Mouse (Mus musculus): ENCODE measurements around the gene Fam222b. TPM values are rescaled to one million over a fixed set of nuclear protein-coding genes. Genes with fewer than 3 reads are reported as not detected.

Gene Fam222b
- polyA plus RNA-seq, 1 experiment from 2014 or later: 5.9 TPM

DNA sequence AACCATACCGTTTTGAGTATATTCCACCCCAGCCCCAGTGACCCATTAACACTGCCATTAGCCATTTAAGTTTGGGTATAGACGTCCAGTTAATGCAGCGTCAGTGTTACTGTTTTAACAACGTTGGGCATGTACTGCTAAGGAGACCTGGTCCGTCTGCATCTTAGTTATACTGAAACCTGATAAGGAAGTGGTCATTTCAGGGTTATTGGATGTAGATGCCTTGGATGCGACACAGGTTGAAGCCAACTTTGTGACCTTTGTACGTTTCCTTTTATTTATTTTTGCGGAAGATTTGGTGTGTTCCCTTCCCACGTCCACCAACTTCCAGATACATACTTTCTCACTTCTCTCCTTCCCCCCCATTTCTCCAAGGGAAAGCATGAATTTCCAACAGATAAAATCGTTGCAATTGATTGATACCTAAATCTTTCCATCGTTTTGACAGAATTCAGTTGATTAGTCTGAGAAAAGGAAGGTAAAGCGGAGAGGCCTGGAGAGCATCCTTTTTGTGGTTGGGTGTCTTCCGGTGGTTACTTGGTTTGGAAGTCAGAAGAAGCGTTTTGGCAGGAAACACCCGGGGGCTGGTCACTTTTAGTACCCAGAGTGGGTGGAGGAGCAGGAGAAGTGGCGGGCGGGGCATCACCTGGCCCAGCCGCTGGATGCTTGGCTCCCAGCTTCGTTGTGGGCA, 20.4 kb downstream of the Fam222b start:
- peaks cover 47% of the 10 kb centered on the region for H3K4me1 ChIP-seq (ENCODE audit: insufficient read depth)
- no peak for DNase-seq
- no peaks in the 10 kb centered on the region for H3K9me3 ChIP-seq (ENCODE audit: low read length)
- TF ChIP-seq EP300 (IDR thresholded peaks at IDR 0.05; ENCODE audit: low read depth) (no peak), CTCF (IDR thresholded peaks at IDR 0.05; ENCODE audit: low read depth) (no peak)
- no peak for ATAC-seq
- no peaks in the 10 kb centered on the region for H3K27me3 ChIP-seq (ENCODE audit: insufficient read depth, low read length)
- WGBS (ENCODE audit: insufficient replicate concordance): 11% methylated on average over 19 of the region's 19 CpGs
- peak overlapping the region; percentile 74 for H3K27ac ChIP-seq (ENCODE audit: low read depth)
- H3K4me2 ChIP-seq (ENCODE audit: low read depth, low read length): peak overlapping the region; percentile 77
- H3K4me3 ChIP-seq (ENCODE audit: low read depth, low read length): peak overlapping the region; percentile 71
- peak overlapping the region; percentile 71 for H3K9ac ChIP-seq (replicated peaks)
- no peaks in the 10 kb centered on the region for H3K36me3 ChIP-seq (replicated peaks; ENCODE audit: insufficient read depth, low read length)

DNA sequence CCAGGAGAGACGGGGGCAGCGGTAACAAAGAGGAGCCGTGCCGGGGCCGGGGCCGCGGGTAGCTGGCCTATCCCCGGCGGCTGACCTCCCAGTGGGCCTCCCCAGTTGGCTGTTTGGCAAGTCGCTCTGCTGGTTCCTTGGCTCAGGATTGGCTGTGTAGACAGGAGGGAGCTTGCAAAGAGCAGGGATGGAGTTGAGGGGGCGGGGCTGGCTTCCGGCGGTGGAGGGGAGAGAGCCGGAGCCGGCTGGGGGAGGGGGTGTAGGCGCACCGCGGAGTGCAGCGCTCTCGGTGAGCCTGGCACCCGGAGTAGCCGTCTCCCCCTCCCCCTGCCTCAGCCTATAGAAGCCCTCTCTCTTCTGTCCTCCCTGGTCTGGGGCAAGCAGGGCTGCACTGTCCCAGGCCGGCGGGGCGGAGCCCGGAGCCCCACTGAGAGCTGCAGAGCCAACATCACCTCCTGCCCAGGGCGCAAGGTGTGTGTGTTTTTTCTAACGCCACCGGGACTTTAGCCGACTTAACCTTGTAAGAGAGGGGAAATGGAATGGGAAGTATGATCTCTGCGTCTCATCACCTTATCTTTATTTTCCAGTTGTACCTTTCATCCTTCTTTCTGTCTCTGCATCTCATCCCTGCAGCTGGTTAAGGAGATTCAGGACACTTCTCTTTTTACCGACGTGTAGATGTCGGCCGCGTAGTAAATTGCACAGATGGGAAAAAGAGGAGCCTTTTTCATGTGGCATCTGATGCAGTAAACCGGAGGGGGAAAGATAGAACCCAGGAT, 21.1 kb downstream of the Fam222b start:
- H3K4me3 ChIP-seq (ENCODE audit: low read depth, low read length): peak overlapping the region; percentile 71
- no peaks in the 10 kb centered on the region for H3K36me3 ChIP-seq (replicated peaks; ENCODE audit: insufficient read depth, low read length)
- peak; percentile 93 for DNase-seq
- H3K4me1 ChIP-seq (ENCODE audit: insufficient read depth): peaks cover 51% of the 10 kb centered on the region
- H3K4me2 ChIP-seq (ENCODE audit: low read depth, low read length): peak overlapping the region; percentile 77
- TF ChIP-seq EP300 (IDR thresholded peaks at IDR 0.05; ENCODE audit: low read depth) (no peak), CTCF (IDR thresholded peaks at IDR 0.05; ENCODE audit: low read depth) (no peak)
- no peaks in the 10 kb centered on the region for H3K27me3 ChIP-seq (ENCODE audit: insufficient read depth, low read length)
- no peaks in the 10 kb centered on the region for H3K9me3 ChIP-seq (ENCODE audit: low read length)
- H3K27ac ChIP-seq (ENCODE audit: low read depth): peak overlapping the region; percentile 74
- peak overlapping the region; percentile 71 for H3K9ac ChIP-seq (replicated peaks)
- WGBS (ENCODE audit: insufficient replicate concordance): under 1% methylated on average over 29 of the region's 37 CpGs
- peak; percentile 99 for ATAC-seq

DNA sequence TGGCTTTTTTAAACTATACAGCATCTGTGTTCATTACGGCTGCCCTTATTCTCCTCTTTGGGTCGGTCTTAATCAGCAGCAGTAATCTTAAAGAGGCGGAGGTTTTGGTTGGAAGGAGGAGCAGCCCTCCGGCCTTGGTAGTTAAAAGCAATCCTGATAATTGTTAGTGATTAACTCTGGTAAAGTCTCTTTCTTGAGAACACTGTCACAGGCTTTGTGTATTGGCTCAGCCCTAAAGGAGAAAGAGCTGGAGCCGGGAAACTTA, 21.6 kb downstream of the Fam222b start:
- Histone ChIP-seq H3K27ac (ENCODE audit: low read depth) (peak overlapping the region; percentile 74), H3K9me3 (ENCODE audit: low read length) (no peaks in the 10 kb centered on the region), H3K36me3 (replicated peaks; ENCODE audit: insufficient read depth, low read length) (no peaks in the 10 kb centered on the region), H3K4me3 (ENCODE audit: low read depth, low read length) (peak overlapping the region; percentile 71), H3K9ac (replicated peaks) (peak overlapping the region; percentile 71), H3K27me3 (ENCODE audit: insufficient read depth, low read length) (no peaks in the 10 kb centered on the region), H3K4me2 (ENCODE audit: low read depth, low read length) (peak overlapping the region; percentile 77), H3K4me1 (ENCODE audit: insufficient read depth) (peaks cover 53% of the 10 kb centered on the region)
- TF ChIP-seq CTCF (IDR thresholded peaks at IDR 0.05; ENCODE audit: low read depth) (no peak), EP300 (IDR thresholded peaks at IDR 0.05; ENCODE audit: low read depth) (no peak)
- WGBS (ENCODE audit: insufficient replicate concordance): 7% methylated on average over 5 of the region's 5 CpGs
- no peak for DNase-seq
- no peak for ATAC-seq

DNA sequence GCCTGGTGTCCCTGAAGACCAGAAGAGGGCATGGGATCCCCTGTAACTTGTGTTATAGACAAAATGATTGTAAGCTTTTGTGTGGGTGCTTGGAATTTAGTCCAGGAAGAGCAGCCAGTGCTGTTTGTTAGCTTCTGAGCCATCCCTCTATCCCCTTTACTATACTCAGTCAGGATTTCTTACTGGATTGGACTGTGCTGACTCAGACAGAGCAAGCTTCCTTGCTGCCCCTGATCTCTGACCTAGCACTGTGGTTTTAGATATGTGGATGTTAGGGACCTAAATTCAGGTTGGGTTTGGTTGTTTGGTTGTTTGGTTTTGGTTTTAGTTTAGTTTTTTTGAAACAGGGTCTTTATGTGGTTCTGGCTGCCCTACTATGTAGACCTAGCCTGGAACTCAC, 24.0 kb downstream of the Fam222b start:
- Histone ChIP-seq H3K27ac (ENCODE audit: low read depth) (0 out of 2 replicates have a peak overlapping the region, but pooled peaks have one; percentile 11), H3K9ac (replicated peaks) (no peak overlapping the region), H3K4me3 (ENCODE audit: low read depth, low read length) (no peak overlapping the region), H3K4me1 (ENCODE audit: insufficient read depth) (peaks cover 65% of the 10 kb centered on the region), H3K27me3 (ENCODE audit: insufficient read depth, low read length) (no peaks in the 10 kb centered on the region), H3K4me2 (ENCODE audit: low read depth, low read length) (no peak overlapping the region), H3K36me3 (replicated peaks; ENCODE audit: insufficient read depth, low read length) (no peaks in the 10 kb centered on the region), H3K9me3 (ENCODE audit: low read length) (no peaks in the 10 kb centered on the region)
- no peak for TF ChIP-seq EP300 (IDR thresholded peaks at IDR 0.05; ENCODE audit: low read depth)
- no peak for TF ChIP-seq CTCF (IDR thresholded peaks at IDR 0.05; ENCODE audit: low read depth)
- ATAC-seq (no peak), DNase-seq (no peak)

DNA sequence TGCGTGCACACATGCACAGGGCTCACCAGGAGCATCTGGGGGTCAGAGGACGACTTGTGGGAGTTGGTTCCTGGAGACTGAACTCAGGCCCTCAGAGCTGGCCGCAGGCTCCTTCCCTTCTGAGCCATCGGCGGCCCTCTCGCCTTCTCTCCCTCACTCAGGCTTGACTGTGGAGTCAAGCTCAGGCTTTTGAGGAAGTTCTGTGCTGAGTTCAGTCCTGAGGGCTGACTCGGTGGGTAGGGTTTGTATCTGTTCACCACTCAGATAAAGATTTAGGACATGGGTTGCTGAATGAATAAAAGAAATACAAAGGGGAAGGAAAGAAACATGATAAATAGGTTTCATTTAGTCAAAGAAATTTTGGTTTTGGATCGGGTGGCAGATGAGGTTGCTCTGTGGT, 25.4 kb downstream of the Fam222b start:
- Histone ChIP-seq H3K27ac (ENCODE audit: low read depth) (0 out of 2 replicates have a peak overlapping the region, but pooled peaks have one; percentile 44), H3K4me3 (ENCODE audit: low read depth, low read length) (no peak overlapping the region), H3K9ac (replicated peaks) (no peak overlapping the region), H3K36me3 (replicated peaks; ENCODE audit: insufficient read depth, low read length) (no peaks in the 10 kb centered on the region), H3K4me2 (ENCODE audit: low read depth, low read length) (peak overlapping the region; percentile 42; the same call in 1 of the 2 replicates), H3K4me1 (ENCODE audit: insufficient read depth) (peaks cover 68% of the 10 kb centered on the region), H3K27me3 (ENCODE audit: insufficient read depth, low read length) (no peaks in the 10 kb centered on the region), H3K9me3 (ENCODE audit: low read length) (no peaks in the 10 kb centered on the region)
- ATAC-seq (no peak), DNase-seq (no peak)
- 34% methylated on average over 8 of the region's 8 CpGs for WGBS (ENCODE audit: insufficient replicate concordance)
- TF ChIP-seq EP300 (IDR thresholded peaks at IDR 0.05; ENCODE audit: low read depth) (no peak), CTCF (IDR thresholded peaks at IDR 0.05; ENCODE audit: low read depth) (no peak)

DNA sequence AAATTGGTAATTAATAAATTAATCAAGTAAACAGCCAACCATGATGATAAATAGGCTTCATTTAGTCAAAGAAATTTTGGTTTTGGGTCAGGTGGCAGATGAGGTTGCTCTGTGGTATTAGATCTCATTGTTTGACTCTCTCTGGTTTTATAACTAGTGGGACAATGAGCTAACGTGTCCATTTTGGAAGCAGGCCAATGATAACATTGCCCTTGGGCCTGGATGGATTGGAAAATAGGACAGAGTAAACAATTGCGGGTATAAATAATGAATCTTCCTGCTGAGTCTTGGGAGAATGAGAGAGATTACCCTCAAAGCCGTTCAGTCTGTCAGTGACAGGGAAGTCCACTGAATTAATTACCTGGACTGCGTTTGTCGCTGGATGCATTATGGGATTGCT, 26.7 kb downstream of the Fam222b start:
- Histone ChIP-seq H3K9ac (replicated peaks) (no peak overlapping the region), H3K27me3 (ENCODE audit: insufficient read depth, low read length) (no peaks in the 10 kb centered on the region), H3K4me3 (ENCODE audit: low read depth, low read length) (no peak overlapping the region), H3K9me3 (ENCODE audit: low read length) (no peaks in the 10 kb centered on the region), H3K4me2 (ENCODE audit: low read depth, low read length) (no peak overlapping the region), H3K36me3 (replicated peaks; ENCODE audit: insufficient read depth, low read length) (no peaks in the 10 kb centered on the region), H3K4me1 (ENCODE audit: insufficient read depth) (peaks cover 63% of the 10 kb centered on the region), H3K27ac (ENCODE audit: low read depth) (no peak overlapping the region)
- DNase-seq (no peak), ATAC-seq (peak; percentile 68; the same call in 1 of the 2 replicates)
- WGBS (ENCODE audit: insufficient replicate concordance): 68% methylated on average over 5 of the region's 5 CpGs
- TF ChIP-seq EP300 (IDR thresholded peaks at IDR 0.05; ENCODE audit: low read depth) (no peak), CTCF (IDR thresholded peaks at IDR 0.05; ENCODE audit: low read depth) (no peak)

Data from liver, postnatal 0 days (tissue).